Mouse (Mus musculus): ENCODE data around the gene Inhba. TPM values are rescaled to one million over a fixed set of nuclear protein-coding genes. Genes with fewer than 3 reads are reported as not detected.

Gene Inhba
- total RNA-seq, 2 experiments from 2014 or later, result 4.7 to 4.9 TPM

- DNase-seq (ENCODE audit: low spot score in 2 of 2), result peak; percentile 32 to 44
These were observed 10.9 kb downstream of the Inhba start for GRCm38 (mm10) chr13:16022536-16022935.

- peak; percentile 72 to 79 for DNase-seq (ENCODE audit: low spot score in 2 of 2)
These were observed 11.7 kb downstream of the Inhba start for GRCm38 (mm10) chr13:16023070-16024039.

DNA sequence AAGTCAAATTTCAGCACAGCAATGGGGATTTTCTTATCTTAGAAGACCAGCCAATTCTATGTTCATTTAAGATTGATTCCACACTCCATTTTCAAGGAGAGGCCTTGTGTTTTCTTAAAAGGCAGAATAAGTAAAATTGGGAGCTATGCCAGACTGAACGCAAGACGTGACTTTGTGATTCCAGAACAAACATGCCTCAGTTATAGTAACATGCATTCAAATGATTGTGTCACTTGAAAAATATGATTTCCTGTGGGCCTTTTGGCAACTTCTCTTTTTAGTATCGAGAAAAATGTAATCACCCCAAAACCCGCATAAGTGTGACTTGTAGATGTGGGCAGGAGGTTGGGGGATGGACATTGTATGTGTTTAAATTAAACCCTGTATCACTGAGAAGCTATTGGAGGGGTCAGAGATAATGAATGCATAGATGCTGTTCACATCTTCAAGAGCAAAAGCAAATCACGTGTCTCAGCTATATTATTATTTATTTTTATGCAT lies 19.0 kb downstream of the Inhba start:
- DNase-seq (ENCODE audit: low spot score in 2 of 2), result no peak

- DNase-seq (ENCODE audit: low spot score in 2 of 2), result no peak
These were observed 20.8 kb downstream of the Inhba start for GRCm38 (mm10) chr13:16032425-16032824.

GRCm38 (mm10) chr13:16032935-16033592 lies 21.4 kb downstream of the Inhba start:
- no peak for DNase-seq (ENCODE audit: low spot score in 2 of 2)

- no peak for DNase-seq (ENCODE audit: low spot score in 2 of 2)
These were observed 57.4 kb downstream of the Inhba start for GRCm38 (mm10) chr13:16069079-16069478.

GRCm38 (mm10) chr13:16077276-16077675 lies 65.6 kb downstream of the Inhba start:
- no peak for DNase-seq (ENCODE audit: low spot score in 2 of 2)

DNA sequence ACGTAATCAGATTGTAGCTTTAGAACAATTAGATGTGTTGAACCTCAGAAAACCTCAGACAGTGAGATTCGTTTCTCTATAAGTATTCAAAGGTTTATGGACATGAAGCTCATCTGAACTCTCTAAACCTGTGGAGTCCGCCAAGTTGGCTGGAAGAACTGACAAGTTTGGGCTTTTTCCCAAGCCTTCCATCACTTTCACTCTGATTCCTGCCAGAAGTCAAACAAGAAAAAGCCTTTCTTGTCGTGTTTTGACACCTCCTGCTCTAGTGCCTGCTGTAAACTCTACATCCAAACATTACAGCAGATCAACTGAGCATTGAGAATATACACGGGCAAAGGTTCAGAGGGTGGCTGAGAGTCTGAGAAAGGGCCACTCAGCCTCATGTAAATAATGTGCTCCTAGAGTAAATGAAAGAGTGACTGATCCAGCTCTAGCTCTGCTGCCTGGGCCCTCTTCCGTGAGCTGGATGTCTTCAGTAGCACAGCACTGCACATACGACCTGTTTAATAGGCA lies 66.6 kb downstream of the Inhba start:
- DNase-seq (ENCODE audit: low spot score in 2 of 2), result no peak

DNA sequence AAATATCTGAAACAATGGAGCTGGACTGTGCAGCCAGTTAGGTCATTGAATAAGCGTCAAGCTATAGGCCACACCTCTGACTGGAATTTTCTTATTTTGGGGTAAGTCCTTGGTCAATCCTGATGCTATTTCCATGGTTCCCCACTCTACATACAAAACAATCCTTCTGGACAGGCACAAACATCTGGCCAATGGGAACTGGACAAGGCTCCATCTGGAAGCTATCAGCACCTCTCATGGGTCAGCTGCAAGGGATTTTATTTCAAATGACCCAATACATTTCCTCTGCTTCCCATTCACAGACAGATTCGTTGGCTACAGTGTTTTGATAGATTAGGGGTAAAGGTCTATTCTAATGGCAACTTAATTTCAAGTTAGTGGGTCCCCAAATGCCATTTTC lies 68.6 kb downstream of the Inhba start:
- DNase-seq (ENCODE audit: low spot score in 2 of 2), result no peak

Measured in layer of hippocampus, postnatal 14 days (tissue).